Mouse (Mus musculus) hindbrain, embryonic 15.5 days (tissue): ENCODE data around the gene Fcrlb. TPM values are rescaled to one million over a fixed set of nuclear protein-coding genes. Genes with fewer than 3 reads are reported as not detected.

Source experiments
- ATAC-seq: fragments of 200-750 bp; cut with Nextera tagmentation; 2 replicates; pipeline ENCODE4 v1.8.0; 2017; ENCODE audit warnings: low read depth, moderate number of reproducible peaks, moderate TSS enrichment; ENCODE audit not compliant: low FRiP score
- H3K27ac ChIP-seq: fragments of 300-500 bp; sonication (generic); replicated peaks from 2 replicates; pipeline ENCODE4 v1.5.1; 2015; ENCODE audit warnings: mild to moderate bottlenecking, inconsistent platforms
- H3K27me3 ChIP-seq: fragments of 300-500 bp; sonication (generic); 2 replicates; pipeline ENCODE4 v1.6.1; 2015; ENCODE audit warnings: control low read depth, inconsistent platforms
- H3K36me3 ChIP-seq: fragments of 300-500 bp; sonication (generic); 2 replicates; pipeline ENCODE4 v1.6.1; 2015; ENCODE audit warnings: control low read depth, inconsistent platforms
- H3K4me1 ChIP-seq: fragments of 300-500 bp; sonication (generic); replicated peaks from 2 replicates; pipeline ENCODE4 v1.6.1; 2015; ENCODE audit warnings: control low read depth, inconsistent platforms
- H3K4me2 ChIP-seq: fragments of 300-500 bp; sonication (generic); 2 replicates; pipeline ENCODE4 v1.6.1; 2015; ENCODE audit warnings: moderate library complexity, mild to moderate bottlenecking, inconsistent platforms
- H3K4me3 ChIP-seq: fragments of 300-500 bp; sonication (generic); 2 replicates; pipeline ENCODE4 v1.5.1; 2015; ENCODE audit warnings: mild to moderate bottlenecking, inconsistent platforms
- H3K9ac ChIP-seq: fragments of 300-500 bp; sonication (generic); 2 replicates; pipeline ENCODE4 v1.6.1; 2015; ENCODE audit warnings: inconsistent platforms
- H3K9me3 ChIP-seq: fragments of 300-500 bp; sonication (generic); 2 replicates; pipeline ENCODE4 v1.6.1; 2016; ENCODE audit warnings: control low read depth, inconsistent platforms
- WGBS: fragments of 180-500 bp; shearing (Covaris S2); methylation state at CpG from one replicate; pipeline ENCODE4 v1.1.7; 2015; 5-methylcytosine and 5-hydroxymethylcytosine counted together
- polyA plus RNA-seq: library from polyadenylated mRNA; unstranded; fragments of >200 nt; fragmentation: Nextera tagmentation; extraction: Ambion mirVana; gene quantifications from 2 replicates; pipeline ENCODE4 v1.2.1, GENCODE M21; 2015

The Fcrlb gene
- polyA plus RNA-seq, 1 experiment from 2014 or later, result 1.4 TPM

DNA sequence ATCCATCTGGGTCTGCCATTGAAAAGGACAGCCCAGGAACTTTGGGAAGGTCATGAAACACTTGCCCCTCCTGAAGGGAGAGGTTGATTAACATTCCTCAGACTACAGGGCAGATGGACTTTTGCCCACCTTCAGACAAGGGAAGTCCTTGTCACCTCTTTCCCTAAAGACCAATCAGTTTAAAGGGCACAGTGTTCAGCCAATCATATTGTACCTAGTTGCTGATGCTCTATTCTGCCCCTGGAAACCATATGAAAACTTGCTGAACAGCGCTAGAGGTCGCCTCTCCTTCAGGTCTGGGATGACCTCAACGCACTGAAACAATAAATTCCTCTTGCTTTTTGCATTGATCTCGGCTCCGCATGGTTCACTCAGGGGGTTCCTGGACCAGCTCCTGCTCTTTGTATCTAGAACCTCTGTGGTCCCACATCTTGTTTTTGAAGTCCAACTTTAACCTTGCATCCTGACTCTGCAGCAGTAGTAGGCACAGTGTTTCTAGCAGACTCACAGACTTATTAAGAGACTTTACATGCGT is 20.7 kb upstream of the Fcrlb start:
- Histone ChIP-seq H3K9ac (no peak overlapping the region), H3K9me3 (no peaks in the 10 kb centered on the region), H3K4me2 (no peak overlapping the region), H3K27me3 (no peaks in the 10 kb centered on the region), H3K27ac (no peak overlapping the region), H3K4me1 (no peaks in the 10 kb centered on the region), H3K36me3 (no peaks in the 10 kb centered on the region), H3K4me3 (no peak overlapping the region)
- no peak for ATAC-seq
- 75% methylated on average over 6 of the region's 6 CpGs for WGBS

DNA sequence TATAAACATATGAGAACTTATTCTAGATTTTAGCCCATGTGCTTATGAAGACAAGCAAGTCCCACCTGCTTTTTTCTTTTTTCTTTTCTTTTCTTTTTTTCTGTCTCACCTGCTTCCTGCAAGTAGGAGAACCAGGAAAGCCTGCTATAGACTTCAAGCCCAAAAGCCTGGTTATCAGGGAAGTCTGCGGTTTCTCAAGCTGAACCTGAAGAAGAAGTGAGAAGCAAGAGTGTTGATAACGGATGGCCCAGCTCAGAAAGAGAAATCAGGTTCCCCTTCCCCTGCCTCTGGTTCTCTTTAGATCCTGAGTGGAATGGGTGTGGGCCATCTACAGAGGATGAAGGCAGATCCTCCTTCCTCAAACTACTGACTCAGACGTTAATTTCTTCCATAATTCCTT is 19.3 kb upstream of the Fcrlb start:
- Histone ChIP-seq H3K9ac (no peak overlapping the region), H3K4me3 (no peak overlapping the region), H3K36me3 (no peaks in the 10 kb centered on the region), H3K27ac (no peak overlapping the region), H3K27me3 (no peaks in the 10 kb centered on the region), H3K4me1 (no peaks in the 10 kb centered on the region), H3K9me3 (no peaks in the 10 kb centered on the region), H3K4me2 (no peak overlapping the region)
- ATAC-seq, result no peak
- WGBS, result 93% methylated on average over 3 of the region's 3 CpGs

DNA sequence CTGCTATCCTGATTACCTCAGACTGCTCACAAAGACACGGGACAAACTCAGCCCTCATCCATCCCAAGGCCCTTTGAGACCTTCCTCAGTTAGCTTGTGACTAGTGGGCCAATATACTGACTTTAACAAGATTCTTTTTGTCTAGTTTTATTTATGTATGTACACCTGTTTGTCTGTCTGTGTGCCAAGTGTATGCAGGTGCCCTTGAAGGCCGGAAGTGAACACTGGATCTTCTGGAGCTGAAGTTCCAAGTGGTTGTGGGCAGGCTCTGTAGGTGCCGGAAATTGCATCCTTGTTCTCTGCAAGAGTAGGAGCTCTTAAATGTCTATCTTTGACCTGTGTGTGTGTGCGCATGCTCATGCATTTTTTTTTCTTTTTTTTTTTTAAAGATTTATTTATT is 16.5 kb upstream of the Fcrlb start:
- 89% methylated on average over 4 of the region's 4 CpGs for WGBS
- H3K36me3 ChIP-seq, result no peaks in the 10 kb centered on the region
- H3K4me2 ChIP-seq, result no peak overlapping the region

DNA sequence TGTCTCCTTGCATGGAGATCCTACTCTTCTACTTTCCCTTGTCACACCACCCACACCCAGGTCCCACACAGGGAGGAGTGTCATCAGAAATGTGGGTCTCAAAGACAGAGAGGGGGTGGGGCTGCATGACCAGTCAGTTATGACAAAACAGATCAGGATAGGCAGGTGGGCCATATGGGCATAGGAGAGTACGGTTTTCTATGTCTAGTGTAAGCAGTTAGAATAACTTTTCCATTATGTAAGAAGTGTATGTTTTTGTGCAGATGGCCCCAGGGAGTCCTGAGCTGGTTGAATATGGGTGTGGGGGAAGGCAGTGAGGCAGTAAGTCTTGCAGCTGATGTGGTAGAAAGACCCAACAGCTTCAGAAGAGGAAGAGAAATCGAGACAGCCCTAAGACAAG is 15.7 kb upstream of the Fcrlb start:
- 78% methylated on average over 2 of the region's 2 CpGs for WGBS
- Histone ChIP-seq H3K4me1 (no peaks in the 10 kb centered on the region), H3K9ac (no peak overlapping the region), H3K9me3 (no peaks in the 10 kb centered on the region), H3K27ac (no peak overlapping the region), H3K36me3 (no peaks in the 10 kb centered on the region), H3K4me2 (no peak overlapping the region), H3K4me3 (no peak overlapping the region), H3K27me3 (no peaks in the 10 kb centered on the region)
- no peak for ATAC-seq

More for the DNA sequence above, 16.5 kb upstream of the Fcrlb start:
- no peak overlapping the region for H3K4me3 ChIP-seq
- ATAC-seq, result no peak
- no peaks in the 10 kb centered on the region for H3K4me1 ChIP-seq
- no peaks in the 10 kb centered on the region for H3K9me3 ChIP-seq
- no peak overlapping the region for H3K27ac ChIP-seq
- H3K9ac ChIP-seq, result no peak overlapping the region
- no peaks in the 10 kb centered on the region for H3K27me3 ChIP-seq

DNA sequence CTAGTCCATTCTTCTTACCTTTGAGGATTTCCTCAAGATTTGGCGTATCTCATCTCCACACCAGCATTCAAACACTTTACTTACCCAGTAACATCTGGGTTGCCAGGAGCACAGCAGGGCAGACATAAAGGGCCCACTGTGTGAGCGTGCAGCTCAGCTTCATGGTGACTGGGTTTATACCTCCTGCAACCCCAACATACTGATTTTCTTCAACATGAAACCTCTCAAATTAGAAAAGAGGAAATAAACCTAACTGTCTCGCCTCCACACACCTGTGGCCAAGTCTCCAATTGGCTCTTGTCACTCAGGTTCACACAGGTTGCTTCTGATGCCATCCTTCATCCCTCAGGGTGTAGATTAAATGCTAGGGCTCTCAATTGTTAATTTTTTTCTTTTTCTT is 14.6 kb upstream of the Fcrlb start, which contains the start of gene Fcrla:
TSS of gene Fcrla (minus strand) at position 206 of the 400 bp plus-strand sequence.
- H3K4me3 ChIP-seq, result no peak within 1 kb of the TSS
- WGBS, result 82% methylated on average over 3 of the region's 3 CpGs
- no peak for ATAC-seq
- H3K27ac ChIP-seq, result no peak within 1 kb of the TSS
- no peak within 1 kb of the TSS for H3K4me2 ChIP-seq
- no peak within 1 kb of the TSS for H3K9ac ChIP-seq
- H3K4me1 ChIP-seq, result no peaks in the 10 kb centered on the region
- H3K36me3 ChIP-seq, result no peaks in the 10 kb centered on the region
- H3K9me3 ChIP-seq, result no peaks in the 10 kb centered on the region
- H3K27me3 ChIP-seq, result no peaks in the 10 kb centered on the region

DNA sequence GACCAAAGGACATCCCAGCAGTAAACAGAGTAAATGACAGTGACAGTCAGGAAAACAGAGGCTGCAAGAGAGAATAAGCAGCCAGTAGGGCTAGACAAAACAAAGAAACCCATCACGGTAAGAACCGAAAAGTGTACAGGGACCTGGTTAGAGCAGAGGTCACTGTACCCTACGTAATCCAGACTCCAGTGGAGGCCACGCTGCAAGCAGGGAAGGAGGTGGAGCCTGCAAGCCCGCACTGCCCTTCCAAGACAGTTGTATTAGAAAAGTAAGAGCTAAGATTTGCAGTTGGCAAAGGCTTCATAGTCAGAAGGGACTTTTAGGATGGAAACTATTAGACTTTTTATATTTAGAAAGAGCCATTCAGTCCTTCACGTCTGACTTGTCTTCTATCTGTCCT is 14.2 kb upstream of the Fcrlb start:
- 72% methylated on average over 6 of the region's 6 CpGs for WGBS
- ATAC-seq, result no peak
- H3K9ac ChIP-seq, result no peak overlapping the region
- H3K27me3 ChIP-seq, result no peaks in the 10 kb centered on the region
- H3K4me2 ChIP-seq, result no peak overlapping the region
- H3K27ac ChIP-seq, result no peak overlapping the region
- no peak overlapping the region for H3K4me3 ChIP-seq
- no peaks in the 10 kb centered on the region for H3K36me3 ChIP-seq
- no peaks in the 10 kb centered on the region for H3K9me3 ChIP-seq
- H3K4me1 ChIP-seq, result no peaks in the 10 kb centered on the region

DNA sequence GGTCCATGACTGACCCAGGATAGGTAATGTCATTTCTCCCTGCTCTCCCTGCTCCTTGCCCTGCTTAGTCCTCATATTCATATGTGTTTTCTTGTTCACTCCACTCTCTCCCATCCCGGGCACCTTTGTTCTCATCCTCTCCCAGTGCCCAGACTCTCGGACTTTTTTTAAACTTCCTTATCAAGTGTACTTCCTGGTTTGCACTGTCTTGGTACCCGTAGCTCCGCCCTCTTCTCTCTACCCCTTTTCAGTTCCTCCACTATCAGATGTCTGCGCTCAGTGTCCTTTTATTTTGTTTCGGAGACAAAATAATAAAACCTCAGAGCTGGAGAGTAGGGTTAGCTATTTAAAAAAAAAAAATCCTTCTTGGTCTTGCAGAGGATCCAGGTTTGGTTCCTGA is 11.7 kb upstream of the Fcrlb start:
- H3K4me2 ChIP-seq, result no peak overlapping the region
- no peaks in the 10 kb centered on the region for H3K9me3 ChIP-seq
- no peaks in the 10 kb centered on the region for H3K27me3 ChIP-seq
- ATAC-seq, result no peak
- H3K9ac ChIP-seq, result no peak overlapping the region
- no peak overlapping the region for H3K4me3 ChIP-seq
- WGBS, result 84% methylated on average over 6 of the region's 6 CpGs
- H3K27ac ChIP-seq, result no peak overlapping the region
- H3K36me3 ChIP-seq, result no peaks in the 10 kb centered on the region
- no peaks in the 10 kb centered on the region for H3K4me1 ChIP-seq

DNA sequence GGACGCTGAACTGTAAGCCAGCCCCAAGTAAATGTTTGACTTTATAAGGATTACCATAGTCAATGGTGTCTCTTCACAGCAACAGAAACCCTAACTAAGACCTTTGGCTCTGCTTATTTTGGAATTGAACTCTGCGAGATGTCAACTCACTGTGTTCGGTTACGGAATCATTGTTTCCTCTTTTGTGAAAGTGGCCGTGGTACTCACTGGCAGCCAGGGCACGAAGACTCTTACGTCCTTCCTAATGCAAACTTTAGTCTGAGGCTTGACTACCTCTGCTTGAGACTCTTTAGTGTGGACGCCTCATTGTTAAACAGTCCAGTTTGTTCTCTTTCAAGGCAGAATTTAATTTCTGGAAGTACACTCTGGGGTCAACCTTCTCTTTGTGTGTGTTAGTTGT is 6.6 kb upstream of the Fcrlb start:
- H3K4me2 ChIP-seq, result no peak overlapping the region
- ATAC-seq, result no peak
- H3K27me3 ChIP-seq, result no peaks in the 10 kb centered on the region
- H3K36me3 ChIP-seq, result no peaks in the 10 kb centered on the region
- H3K9ac ChIP-seq, result no peak overlapping the region
- 89% methylated on average over 8 of the region's 8 CpGs for WGBS
- no peak overlapping the region for H3K27ac ChIP-seq
- H3K4me3 ChIP-seq, result no peak overlapping the region
- H3K4me1 ChIP-seq, result no peaks in the 10 kb centered on the region
- H3K9me3 ChIP-seq, result no peaks in the 10 kb centered on the region

DNA sequence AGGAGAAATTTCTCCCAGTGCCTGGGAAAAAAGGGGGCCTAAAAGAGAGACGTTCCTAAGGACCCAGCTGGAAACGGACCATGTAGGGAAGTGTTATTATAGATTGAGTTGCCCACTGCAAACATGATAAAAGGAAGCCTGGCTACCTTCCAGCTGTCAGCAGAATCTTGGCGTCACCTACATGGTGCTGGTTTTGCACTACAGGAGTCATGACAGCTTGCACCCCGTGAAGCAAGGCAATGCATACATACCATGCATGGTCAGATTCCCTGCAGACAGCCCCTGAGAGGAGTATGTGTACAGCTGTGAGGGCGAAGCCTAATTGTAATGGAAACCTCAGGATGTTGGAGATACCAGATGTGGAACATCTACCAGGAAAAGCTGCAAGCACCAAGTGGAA is 2.9 kb upstream of the Fcrlb start:
- Histone ChIP-seq H3K9ac (no peak overlapping the region), H3K27ac (no peak overlapping the region), H3K4me1 (no peaks in the 10 kb centered on the region), H3K36me3 (no peaks in the 10 kb centered on the region), H3K27me3 (no peaks in the 10 kb centered on the region), H3K9me3 (no peaks in the 10 kb centered on the region), H3K4me3 (no peak overlapping the region), H3K4me2 (no peak overlapping the region)
- no peak for ATAC-seq
- WGBS, result 75% methylated on average over 5 of the region's 5 CpGs

DNA sequence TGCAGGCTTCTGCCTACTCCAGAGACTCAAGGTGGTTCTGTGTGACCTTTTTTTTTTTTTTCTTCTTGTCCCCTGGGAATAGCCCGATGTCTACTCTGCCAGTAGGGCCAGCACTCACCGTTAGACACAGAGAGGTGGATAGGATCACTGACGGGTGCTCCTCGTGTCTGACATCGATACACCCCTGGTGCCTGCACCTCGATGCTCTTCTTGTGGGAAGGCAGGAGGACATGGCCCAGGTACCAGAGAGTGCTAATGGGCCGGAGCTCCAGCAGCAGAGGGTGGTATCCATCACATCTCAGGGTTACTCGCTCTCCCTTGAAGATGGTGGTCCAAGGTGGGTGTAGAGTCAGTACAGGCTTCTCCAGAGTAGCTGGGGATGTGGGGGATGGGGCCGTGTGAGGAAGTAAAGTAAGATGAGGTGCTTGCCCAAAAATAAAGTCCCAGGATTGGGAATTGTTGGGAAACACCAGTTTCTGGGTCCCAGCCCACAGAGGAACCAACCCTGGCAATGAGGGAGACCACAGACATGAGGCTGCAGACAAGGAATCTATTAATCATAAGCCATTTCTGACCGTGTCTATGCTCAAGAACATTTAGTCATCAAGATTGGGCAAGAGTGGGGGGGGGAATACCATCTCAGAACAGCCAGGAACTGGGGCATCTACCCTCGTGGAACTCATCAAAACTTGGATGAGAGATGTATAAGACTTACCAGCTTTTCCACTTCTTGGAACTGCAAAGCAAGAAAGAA is 657 bp downstream of the Fcrlb start:
- H3K4me1 ChIP-seq, result peaks cover 15% of the 10 kb centered on the region
- peaks cover 14% of the 10 kb centered on the region for H3K27me3 ChIP-seq
- no peak overlapping the region for H3K27ac ChIP-seq
- H3K4me3 ChIP-seq, result no peak overlapping the region
- no peaks in the 10 kb centered on the region for H3K36me3 ChIP-seq
- H3K9me3 ChIP-seq, result no peaks in the 10 kb centered on the region
- H3K4me2 ChIP-seq, result no peak overlapping the region
- H3K9ac ChIP-seq, result no peak overlapping the region
- WGBS, result 81% methylated on average over 11 of the region's 11 CpGs
- no peak for ATAC-seq

DNA sequence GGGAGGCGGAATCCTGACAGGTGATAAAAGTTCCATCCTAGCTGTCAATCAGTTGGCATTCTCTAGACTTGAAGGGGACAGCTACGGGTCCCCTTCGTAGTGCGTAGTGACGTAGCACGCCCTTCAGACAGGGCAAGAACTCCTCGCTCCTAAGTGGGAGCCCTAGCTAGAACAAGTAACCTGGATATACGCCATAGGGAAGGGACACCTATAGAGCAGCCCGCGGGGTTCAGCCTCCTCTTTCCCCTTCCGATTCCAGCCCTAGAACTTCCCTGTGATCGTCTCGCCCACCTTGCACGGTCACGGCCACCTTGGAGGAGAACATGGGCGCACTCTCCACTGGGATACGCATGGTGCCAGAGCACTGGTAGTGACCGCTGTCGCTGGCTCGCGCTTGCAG is 4.4 kb downstream of the Fcrlb start:
- peaks cover 17% of the 10 kb centered on the region for H3K4me1 ChIP-seq
- H3K4me2 ChIP-seq, result peak overlapping the region; percentile 90
- H3K27me3 ChIP-seq, result peaks cover 23% of the 10 kb centered on the region
- 3% methylated on average over 21 of the region's 21 CpGs for WGBS
- no peaks in the 10 kb centered on the region for H3K9me3 ChIP-seq
- peak overlapping the region; percentile 59 for H3K9ac ChIP-seq
- H3K36me3 ChIP-seq, result no peaks in the 10 kb centered on the region
- H3K27ac ChIP-seq, result no peak overlapping the region
- ATAC-seq, result peak; percentile 80
- peak overlapping the region; percentile 52 for H3K4me3 ChIP-seq

DNA sequence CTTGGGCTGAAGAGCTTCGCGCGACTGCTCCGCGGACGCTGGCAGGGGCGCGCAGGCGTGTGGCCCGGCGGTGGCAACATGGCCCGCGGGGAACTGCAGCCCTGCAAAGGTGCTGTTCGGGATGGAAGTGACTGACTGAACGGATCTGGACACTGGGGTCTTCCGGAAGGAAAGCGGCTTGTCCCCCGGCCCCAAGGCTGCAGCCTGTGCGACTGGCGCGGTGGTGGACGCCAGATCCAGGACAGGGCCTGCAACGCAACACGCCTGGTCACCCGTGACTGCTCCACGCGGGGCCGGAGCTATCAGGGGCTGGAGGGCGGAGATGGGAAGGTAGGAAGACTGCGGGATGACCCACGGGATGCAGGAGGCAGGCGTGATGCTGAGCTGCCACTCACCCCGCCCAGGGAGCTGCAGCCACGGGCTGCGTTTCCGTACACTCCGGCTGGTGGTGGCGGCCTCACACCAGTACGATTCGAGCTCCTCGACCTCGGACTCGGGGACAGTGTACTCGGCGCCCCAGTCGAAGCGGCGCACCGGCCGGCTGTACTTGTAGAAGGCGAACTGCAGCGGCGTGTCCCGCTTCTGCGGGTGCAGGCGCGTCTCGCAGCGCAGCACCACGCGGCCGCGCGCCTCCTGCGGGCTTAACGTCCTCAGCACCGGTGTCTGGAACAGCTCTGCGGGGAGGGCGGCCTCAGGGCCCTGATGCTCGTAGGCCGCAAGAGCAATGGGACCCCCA is 5.1 kb downstream of the Fcrlb start:
- peak overlapping the region; percentile 90 for H3K4me2 ChIP-seq
- peaks cover 29% of the 10 kb centered on the region for H3K27me3 ChIP-seq
- under 1% methylated on average over 70 of the region's 71 CpGs for WGBS
- H3K9me3 ChIP-seq, result no peaks in the 10 kb centered on the region
- peak overlapping the region; percentile 52 for H3K4me3 ChIP-seq
- H3K4me1 ChIP-seq, result peaks cover 17% of the 10 kb centered on the region
- peak; percentile 83 for ATAC-seq
- peak overlapping the region; percentile 59 for H3K9ac ChIP-seq
- H3K36me3 ChIP-seq, result no peaks in the 10 kb centered on the region
- H3K27ac ChIP-seq, result 0 out of 2 replicates have a peak overlapping the region, but pooled peaks have one; percentile 9
